In genomic region chr8:83389316-83390005, GRCm38 (mm10) we compare ENCODE assay signal across 8 mouse cellular contexts. TPM values are rescaled to one million over a fixed set of nuclear protein-coding genes. Genes with fewer than 3 reads are reported as not detected.
DNase-seq lines count a peak whose midpoint lies in the region; ATAC-seq and TF ChIP-seq lines count a peak whose summit lies in the region.

Clgn (plus strand) TSS chr8:83389867.

- H3K4me3 ChIP-seq in bone marrow macrophage, adult 2 months (ENCODE audit: insufficient read depth, low read length), result peak within 1 kb of the TSS; percentile 13; the same call in 1 of the 2 replicates
- peak within 1 kb of the TSS; percentile 33 for H3K4me3 ChIP-seq in embryonic fibroblast, embryonic 13.5 days (ENCODE audit: insufficient read depth, low read length)
- H3K4me3 ChIP-seq in hindbrain, embryonic 10.5 days, result peak within 1 kb of the TSS; percentile 73
- peak within 1 kb of the TSS; percentile 40 for H3K4me3 ChIP-seq in lung, embryonic 16.5 days (ENCODE audit: low read length)

- H3K36me3 ChIP-seq in hindbrain, embryonic 10.5 days, result no peaks in the 10 kb centered on the region
- no peaks in the 10 kb centered on the region for H3K36me3 ChIP-seq in lung, embryonic 16.5 days (ENCODE audit: control insufficient read depth, insufficient read depth, low read length)

- H3K9ac ChIP-seq in lung, embryonic 16.5 days (ENCODE audit: low read length), result peak within 1 kb of the TSS; percentile 45; the same call in 1 of the 2 replicates

- H3K27me3 ChIP-seq in hindbrain, embryonic 10.5 days (ENCODE audit: insufficient read depth, poor library complexity, severe bottlenecking), result peaks cover 35% of the 10 kb centered on the region
- peaks cover 21% of the 10 kb centered on the region for H3K27me3 ChIP-seq in lung, embryonic 16.5 days (ENCODE audit: control insufficient read depth, insufficient read depth, low read depth, low read length)

- 4% methylated on average over 41 of the region's 41 CpGs for WGBS in hindbrain, embryonic 10.5 days
- 5% methylated on average over 37 of the region's 41 CpGs for WGBS in lung, embryonic 16.5 days

- H3K4me2 ChIP-seq in lung, embryonic 16.5 days (ENCODE audit: low read depth, low read length), result peak within 1 kb of the TSS; percentile 55

- no peaks in the 10 kb centered on the region for H3K9me3 ChIP-seq in hindbrain, embryonic 10.5 days
- no peaks in the 10 kb centered on the region for H3K9me3 ChIP-seq in lung, embryonic 16.5 days (ENCODE audit: control insufficient read depth, low read length)

- ATAC-seq in lung, embryonic 16.5 days (ENCODE audit: low read depth), result peak; percentile 34; the same call in 1 of the 2 replicates
- no peak for ATAC-seq in inflammation-experienced regulatory T-cells, adult 6 months

- no peaks in the 10 kb centered on the region for H3K4me1 ChIP-seq in bone marrow macrophage, adult 2 months (ENCODE audit: control insufficient read depth, insufficient read depth, low read length)
- H3K4me1 ChIP-seq in embryonic fibroblast, embryonic 13.5 days (ENCODE audit: control insufficient read depth, insufficient read depth, low read length), result no peaks in the 10 kb centered on the region
- peaks cover 12% of the 10 kb centered on the region for H3K4me1 ChIP-seq in hindbrain, embryonic 10.5 days (replicated peaks)
- no peaks in the 10 kb centered on the region; the same call in 1 of the 2 replicates for H3K4me1 ChIP-seq in lung, embryonic 16.5 days (replicated peaks; ENCODE audit: control insufficient read depth, insufficient read depth, low read length)

- no peak for TF ChIP-seq POLR2A in bone marrow macrophage, adult 2 months (IDR thresholded peaks at IDR 0.05; ENCODE audit: borderline replicate concordance, low read depth, low read length)
- no peak for TF ChIP-seq POLR2A in embryonic fibroblast, embryonic 13.5 days (IDR thresholded peaks at IDR 0.05; ENCODE audit: low read depth, low read length)

- no peak within 1 kb of the TSS for H3K27ac ChIP-seq in bone marrow macrophage, adult 2 months (ENCODE audit: insufficient read depth, low read depth, low read length)
- H3K27ac ChIP-seq in embryonic fibroblast, embryonic 13.5 days (ENCODE audit: insufficient read depth, low read length), result no peak within 1 kb of the TSS
- peak within 1 kb of the TSS; percentile 78 for H3K27ac ChIP-seq in hindbrain, embryonic 10.5 days
- no peak within 1 kb of the TSS for H3K27ac ChIP-seq in lung, embryonic 16.5 days (ENCODE audit: low read length)

- no peak for TF ChIP-seq CTCF in bone marrow macrophage, adult 2 months (IDR thresholded peaks at IDR 0.05; ENCODE audit: low read depth, low read length)
- no peak for TF ChIP-seq CTCF in embryonic fibroblast, embryonic 13.5 days (IDR thresholded peaks at IDR 0.05; ENCODE audit: borderline replicate concordance, insufficient read depth, low read length)

- peak; percentile 68 for DNase-seq in MN1 (ENCODE audit: low spot score)
- DNase-seq in hindbrain, embryonic 10.5 days (ENCODE audit: low spot score), result peak; percentile 78
- DNase-seq in layer of hippocampus, postnatal 10 days (ENCODE audit: low spot score in 2 of 2), result peak; percentile 63 to 80
- peak; percentile 88 for DNase-seq in retina, postnatal 1 day

RNA-seq across cellular contexts. Expression of gene Clgn, which starts in this region (rescaled TPM):
- 0.20 TPM in 1 of 2 replicates, not detected in the other for polyA plus RNA-seq in bone marrow macrophage, adult 2 months (2012; ENCODE audit: insufficient read depth, insufficient read length, missing spikeins)
- polyA plus RNA-seq in embryonic fibroblast, embryonic 13.5 days (2011; ENCODE audit: insufficient read length, low read depth, missing spikeins), result not detected in 2 replicates
- 2.9 and 3.5 TPM in 2 replicates for polyA plus RNA-seq in hindbrain, embryonic 10.5 days (2016; fragmentation: Nextera tagmentation; extraction: Ambion mirVana)
- 10 to 100 TPM; 10.6 TPM for total RNA-seq in layer of hippocampus, postnatal 10 days (2021)
- polyA plus RNA-seq in lung, embryonic 16.5 days (2015; fragmentation: Nextera tagmentation; extraction: Ambion mirVana), result 0.05 and 0.14 TPM in 2 replicates
- 1 to 10 TPM in 1 of 3 experiments, under 1 TPM in 1, not detected in 1; 0.71 to 7.2 TPM for polyA plus RNA-seq in inflammation-experienced regulatory T-cells, adult 6 months (2017; shearing (Covaris generic))

Comparison
In these comparisons a context has a peak if more than half of its experiments do, and no peak if none do; other contexts are left out.
1. Peak in ATAC-seq, H3K4me3 ChIP-seq, H3K9ac ChIP-seq and H3K4me2 ChIP-seq in lung, embryonic 16.5 days; RNA of the gene not detected or under 1 TPM.
2. H3K4me3 ChIP-seq: peak in every context shown above with its lines; median percentile 73 in hindbrain, embryonic 10.5 days; 40 in lung, embryonic 16.5 days; 33 in embryonic fibroblast, embryonic 13.5 days; 13 in bone marrow macrophage, adult 2 months.